Mouse (Mus musculus) G1E (cell line): ENCODE measurements at regions not wholly inside any gene's neighbourhood (a gene's known extent, or its start where the extent isn't known, plus 50 kb on each side); places are given as distances from the start of the nearest gene placed in this dataset.

Experiments used
- ATAC-seq: 2 replicates; pipeline ENCODE4 v1.8.0; 2016; ENCODE audit warnings: mild to moderate bottlenecking; ENCODE audit not compliant: insufficient number of reproducible peaks, poor library complexity, low FRiP score, severe bottlenecking; ENCODE audit errors: extremely low read depth
- DNase-seq: peaks from one replicate; pipeline ENCODE4 v3.0.0; 2012; ENCODE audit warnings: low spot score
- H3K27me3 ChIP-seq: 2 replicates; pipeline ENCODE4 v1.6.1; 2012; ENCODE audit warnings: mild to moderate bottlenecking, low read length, inconsistent platforms; ENCODE audit not compliant: insufficient read depth
- H3K36me3 ChIP-seq: replicated peaks from 2 replicates; pipeline ENCODE3; 2012; ENCODE audit warnings: mild to moderate bottlenecking, inconsistent platforms
- H3K4me1 ChIP-seq: 2 replicates; pipeline ENCODE4 v1.6.1; 2012; ENCODE audit warnings: low read depth, low read length, inconsistent platforms, mixed read lengths; ENCODE audit not compliant: insufficient read depth
- H3K4me3 ChIP-seq: 2 replicates; pipeline ENCODE4 v1.5.1; 2012; ENCODE audit warnings: low read depth, mild to moderate bottlenecking, inconsistent platforms, low read length, moderate library complexity, mixed read lengths
- H3K9me3 ChIP-seq: replicated peaks from 2 replicates; pipeline ENCODE4 v1.6.1; 2012; ENCODE audit warnings: inconsistent platforms
- CTCF ChIP-seq: IDR thresholded peaks from 2 replicates; pipeline ENCODE4 v1.5.1; 2012; ENCODE audit warnings: low read depth, low read length, inconsistent platforms, mixed read lengths
- GATA1 ChIP-seq: IDR thresholded peaks from 2 replicates; pipeline ENCODE4 v1.6.1; 2012; ENCODE audit warnings: borderline replicate concordance, low read length, inconsistent platforms, mixed read lengths
- GATA2 ChIP-seq: IDR thresholded peaks from 2 replicates; pipeline ENCODE4 v1.6.1; 2012; ENCODE audit warnings: low read depth, low read length, inconsistent platforms, borderline replicate concordance
- POLR2AphosphoS5 ChIP-seq: IDR thresholded peaks from 2 replicates; pipeline ENCODE4 v1.6.1; 2012; ENCODE audit warnings: low read depth, low read length, inconsistent platforms; ENCODE audit not compliant: insufficient replicate concordance
- TAL1 ChIP-seq: conservative IDR thresholded peaks from 2 replicates; pipeline ENCODE4 v1.6.1; 2012; ENCODE audit warnings: low read depth, low read length, inconsistent platforms, mixed read lengths

- Histone ChIP-seq H3K27me3 (no peaks in the 10 kb centered on the region), H3K36me3 (no peaks in the 10 kb centered on the region), H3K4me3 (no peak overlapping the region), H3K4me1 (no peaks in the 10 kb centered on the region), H3K9me3 (no peaks in the 10 kb centered on the region)
- DNase-seq (no peak), ATAC-seq (no peak)
- TF ChIP-seq GATA2 (no peak), TAL1 (no peak), POLR2AphosphoS5 (no peak), CTCF (no peak), GATA1 (no peak)
These were observed 62.2 kb downstream of the Ttc32 start for GRCm38 (mm10) chr12:9091951-9092350.

- Histone ChIP-seq H3K9me3 (no peaks in the 10 kb centered on the region), H3K27me3 (no peaks in the 10 kb centered on the region), H3K36me3 (no peaks in the 10 kb centered on the region), H3K4me1 (no peaks in the 10 kb centered on the region), H3K4me3 (no peak overlapping the region)
- ATAC-seq (no peak), DNase-seq (no peak)
- TF ChIP-seq TAL1 (no peak), CTCF (no peak), POLR2AphosphoS5 (no peak), GATA2 (no peak), GATA1 (no peak)
These were observed 65.3 kb downstream of the Ttc32 start for GRCm38 (mm10) chr12:9095061-9095460.

- TF ChIP-seq POLR2AphosphoS5 (no peak), TAL1 (no peak), CTCF (no peak), GATA2 (no peak), GATA1 (no peak)
- ATAC-seq, result no peak
- DNase-seq, result no peak
- no peaks in the 10 kb centered on the region for H3K4me1 ChIP-seq
- H3K36me3 ChIP-seq, result no peaks in the 10 kb centered on the region
- H3K4me3 ChIP-seq, result no peak overlapping the region
- peaks cover 2% of the 10 kb centered on the region; the same call in 1 of the 2 replicates for H3K9me3 ChIP-seq
- H3K27me3 ChIP-seq, result no peaks in the 10 kb centered on the region
These were observed 76.6 kb downstream of the Ttc32 start for GRCm38 (mm10) chr12:9106416-9106815.

GRCm38 (mm10) chr12:9109806-9110205 lies 80.0 kb downstream of the Ttc32 start:
- TF ChIP-seq GATA2 (no peak), TAL1 (no peak), CTCF (no peak), POLR2AphosphoS5 (no peak), GATA1 (no peak)
- H3K36me3 ChIP-seq, result no peaks in the 10 kb centered on the region
- no peaks in the 10 kb centered on the region for H3K4me1 ChIP-seq
- no peaks in the 10 kb centered on the region for H3K27me3 ChIP-seq
- no peak for ATAC-seq
- DNase-seq, result no peak
- no peak overlapping the region for H3K4me3 ChIP-seq
- H3K9me3 ChIP-seq, result peaks cover 2% of the 10 kb centered on the region

GRCm38 (mm10) chr12:9112161-9112674 lies 82.4 kb downstream of the Ttc32 start:
- no peak overlapping the region for H3K4me3 ChIP-seq
- no peaks in the 10 kb centered on the region for H3K36me3 ChIP-seq
- peaks cover 2% of the 10 kb centered on the region for H3K9me3 ChIP-seq
- DNase-seq (no peak), ATAC-seq (no peak)
- no peaks in the 10 kb centered on the region for H3K4me1 ChIP-seq
- TF ChIP-seq CTCF, result no peak
- no peak for TF ChIP-seq GATA2
- no peak for TF ChIP-seq TAL1
- no peaks in the 10 kb centered on the region for H3K27me3 ChIP-seq

- Histone ChIP-seq H3K27me3 (no peaks in the 10 kb centered on the region), H3K4me3 (no peak overlapping the region), H3K9me3 (no peaks in the 10 kb centered on the region; the same call in 1 of the 2 replicates), H3K4me1 (no peaks in the 10 kb centered on the region), H3K36me3 (no peaks in the 10 kb centered on the region)
- TF ChIP-seq GATA2 (no peak), TAL1 (no peak), POLR2AphosphoS5 (no peak), CTCF (no peak), GATA1 (no peak)
- DNase-seq, result no peak
- ATAC-seq, result no peak
These were observed 83.9 kb downstream of the Ttc32 start for GRCm38 (mm10) chr12:9113652-9114051.

GRCm38 (mm10) chr12:9114061-9114460 lies 84.3 kb downstream of the Ttc32 start:
- no peaks in the 10 kb centered on the region for H3K36me3 ChIP-seq
- no peaks in the 10 kb centered on the region for H3K4me1 ChIP-seq
- DNase-seq (no peak), ATAC-seq (no peak)
- no peaks in the 10 kb centered on the region for H3K27me3 ChIP-seq
- no peak overlapping the region for H3K4me3 ChIP-seq
- no peaks in the 10 kb centered on the region; the same call in 1 of the 2 replicates for H3K9me3 ChIP-seq
- TF ChIP-seq POLR2AphosphoS5 (no peak), GATA1 (no peak), CTCF (no peak), GATA2 (no peak), TAL1 (no peak)
